Mouse (Mus musculus): Measurements from ENCODE around the gene Cdk5r1.
A peak's percentile ranks its signal among the peaks of the same experiment; 100 is the strongest.

Gene Cdk5r1

GRCm38 (mm10) chr11:80504519-80505385 is 27.9 kb downstream of the Cdk5r1 start:
- no peak for DNase-seq

GRCm38 (mm10) chr11:80505581-80505980 is 28.8 kb downstream of the Cdk5r1 start:
- DNase-seq: no peak

GRCm38 (mm10) chr11:80506483-80506882 is 29.7 kb downstream of the Cdk5r1 start:
- no peak for DNase-seq

- no peak for DNase-seq
Observed at GRCm38 (mm10) chr11:80507791-80508190, 31.0 kb downstream of the Cdk5r1 start.

GRCm38 (mm10) chr11:80508361-80509175 is 31.7 kb downstream of the Cdk5r1 start:
- DNase-seq: peak; percentile 44 to 51

GRCm38 (mm10) chr11:80509176-80509506 is 32.3 kb downstream of the Cdk5r1 start:
- no peak for DNase-seq

GRCm38 (mm10) chr11:80510124-80510523 is 33.3 kb downstream of the Cdk5r1 start:
- DNase-seq: no peak

- DNase-seq: no peak
Observed at GRCm38 (mm10) chr11:80512313-80513056, 35.7 kb downstream of the Cdk5r1 start.

- no peak for DNase-seq
Observed at GRCm38 (mm10) chr11:80513796-80514195, 37.0 kb downstream of the Cdk5r1 start.

GRCm38 (mm10) chr11:80515346-80515745 is 38.5 kb downstream of the Cdk5r1 start:
- no peak for DNase-seq

- DNase-seq: no peak
Observed at GRCm38 (mm10) chr11:80515895-80516294, 39.1 kb downstream of the Cdk5r1 start.

- DNase-seq: peak in 1 of 2 experiments; percentile 33
Observed at GRCm38 (mm10) chr11:80518421-80519367, 41.9 kb downstream of the Cdk5r1 start.

GRCm38 (mm10) chr11:80521148-80521547 is 44.3 kb downstream of the Cdk5r1 start:
- DNase-seq: no peak

- no peak for DNase-seq
Observed at GRCm38 (mm10) chr11:80522852-80523251, 46.0 kb downstream of the Cdk5r1 start.

GRCm38 (mm10) chr11:80523410-80523809 is 46.6 kb downstream of the Cdk5r1 start:
- DNase-seq: peak in 1 of 2 experiments; percentile 44

GRCm38 (mm10) chr11:80524213-80524612 is 47.4 kb downstream of the Cdk5r1 start:
- no peak for DNase-seq

GRCm38 (mm10) chr11:80527697-80528096 is 50.9 kb downstream of the Cdk5r1 start:
- no peak for DNase-seq

- no peak for DNase-seq
Observed at GRCm38 (mm10) chr11:80529149-80529548, 52.3 kb downstream of the Cdk5r1 start.
